Mouse (Mus musculus) liver, postnatal 0 days (tissue): ENCODE measurements at regions not wholly inside any gene's neighbourhood (a gene's known extent, or its start where the extent isn't known, plus 50 kb on each side); places are given as distances from the start of the nearest gene placed in this dataset.

Source experiments
- CTCF ChIP-seq: sonication (generic); IDR thresholded peaks from 2 replicates; pipeline ENCODE4 v1.5.1; 2016; ENCODE audit warnings: antibody characterized with exemption, low read depth
- EP300 ChIP-seq: IDR thresholded peaks from 2 replicates; pipeline ENCODE4 v1.6.1; 2016; ENCODE audit warnings: antibody characterized with exemption, low read depth, mild to moderate bottlenecking

GRCm38 (mm10) chr12:7749319-7750238 lies 227.9 kb upstream of the Apob start:
- no peak for TF ChIP-seq CTCF
- TF ChIP-seq EP300, result no peak
